Mouse (Mus musculus) megakaryocyte, embryonic 14.5 days (primary cell): ENCODE results near the gene Bhlhb9.
"Not testable (repeated sequence)": the region's sequence is repeated elsewhere in the genome, so short reads cannot be mapped to it uniquely, and the experiment has no call there.

Experiments
- FLI1 ChIP-seq: IDR thresholded peaks from 2 replicates; pipeline ENCODE4 v1.6.1; 2012; ENCODE audit warnings: low read length, inconsistent platforms, mixed read lengths
- GATA1 ChIP-seq: IDR thresholded peaks from 3 replicates; pipeline ENCODE4 v1.6.1; 2012; ENCODE audit warnings: mixed read lengths, low read length, inconsistent platforms, borderline replicate concordance

DNA sequence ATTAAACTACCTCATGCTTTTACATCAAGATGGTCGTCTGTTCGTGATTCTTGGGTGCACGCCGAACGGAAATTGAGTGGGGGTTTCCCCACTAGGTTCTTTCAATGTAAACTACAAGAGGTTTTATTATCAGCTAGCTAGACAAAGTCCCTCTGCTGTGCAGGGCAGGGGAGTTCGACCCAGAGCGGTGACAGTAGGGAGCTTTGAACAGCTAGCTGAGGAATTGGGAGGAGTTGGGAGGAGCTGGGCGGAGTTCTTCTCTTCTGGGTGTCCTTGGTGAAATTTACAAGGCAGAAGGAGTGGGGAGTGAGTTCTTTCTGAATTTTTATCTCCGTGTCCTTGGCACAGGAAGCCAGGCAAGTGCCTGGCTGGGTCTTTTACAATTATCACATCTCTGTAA lies 69.4 kb downstream of the Bhlhb9 start:
- not testable (repeated sequence) for TF ChIP-seq GATA1, FLI1
